Mouse (Mus musculus): Measurements from ENCODE around the gene Rps19bp1.
A peak's percentile ranks its signal among the peaks of the same experiment; 100 is the strongest.

GRCm38 (mm10) chr15:80225208-80225607 is 38.9 kb downstream of the Rps19bp1 start:
- TF ChIP-seq CTCF (IDR thresholded peaks at IDR 0.05; ENCODE audit: low read depth): peak; percentile 94
- no peak for TF ChIP-seq EP300 (optimal IDR thresholded peaks at IDR 0.05)

Measured in stomach, postnatal 0 days (tissue).